Comparison of ENCODE assay signal across 11 mouse cellular contexts in the genomic region with DNA sequence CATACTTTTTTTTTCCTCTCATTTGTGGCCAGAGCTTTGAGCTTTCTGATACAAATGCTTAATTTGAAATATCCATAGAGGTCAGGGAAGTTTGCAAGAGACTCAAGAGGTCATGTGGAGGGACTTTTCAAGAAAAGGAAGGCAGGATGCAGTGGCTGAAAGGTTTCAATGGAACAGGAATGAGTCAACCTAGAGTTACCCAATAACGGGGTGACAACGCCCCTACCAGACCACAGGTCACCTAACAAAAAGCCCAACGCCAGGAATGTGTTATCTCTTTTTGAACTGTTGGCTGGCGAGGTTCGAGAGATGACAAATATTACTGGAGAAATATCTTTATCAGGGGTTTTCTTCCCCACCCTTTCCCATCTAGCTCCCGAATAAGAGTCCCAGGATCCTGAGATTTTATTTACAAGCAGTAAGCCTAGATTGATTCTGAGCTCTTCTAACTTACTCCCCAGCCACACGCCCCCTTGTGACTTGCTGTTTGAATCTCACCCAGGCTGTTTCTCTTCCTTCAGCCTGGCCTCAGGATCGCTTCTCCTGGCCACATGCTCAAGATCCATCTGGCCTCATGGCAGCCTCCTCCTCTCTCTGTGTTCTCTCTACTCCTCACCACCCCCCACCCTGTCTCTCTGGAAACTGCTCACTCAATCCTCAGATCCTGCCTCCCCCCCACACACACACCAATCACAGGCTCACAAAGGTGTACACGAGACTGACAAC. TPM values are rescaled to one million over a fixed set of nuclear protein-coding genes. Genes with fewer than 3 reads are reported as not detected.
DNase-seq lines count a peak whose midpoint lies in the region; ATAC-seq and TF ChIP-seq lines count a peak whose summit lies in the region.
"Had no signal": no experiment of that assay in that cellular context is flagged by ENCODE, and none has a peak within 500 bp of the region (broad histone marks: within the 10 kb centered on the region; RNA-seq: fewer than 3 reads in every experiment).

No protein-coding gene starts in this region.

- H3K27ac ChIP-seq in hindbrain, postnatal 0 days, result no peak overlapping the region
- H3K27ac ChIP-seq in hindbrain, embryonic 10.5 days, result no peak overlapping the region
- no peak overlapping the region for H3K27ac ChIP-seq in stomach, postnatal 0 days (replicated peaks)
- H3K27ac ChIP-seq: embryonic facial prominence, embryonic 12.5 days had no signal

- TF ChIP-seq CTCF in hindbrain, postnatal 0 days (IDR thresholded peaks at IDR 0.05; ENCODE audit: low read depth), result peak; percentile 29
- TF ChIP-seq CTCF in stomach, postnatal 0 days (IDR thresholded peaks at IDR 0.05; ENCODE audit: low read depth), result peak; percentile 58

- ATAC-seq in hindbrain, postnatal 0 days, result no peak
- peak; percentile 58; the same call in 1 of the 2 replicates for ATAC-seq in stomach, postnatal 0 days (ENCODE audit: low FRiP score, low TSS enrichment)

- H3K9ac ChIP-seq in hindbrain, postnatal 0 days (replicated peaks; ENCODE audit: low read length), result no peak overlapping the region
- no peak overlapping the region for H3K9ac ChIP-seq in stomach, postnatal 0 days (ENCODE audit: low read length)
- H3K9ac ChIP-seq: embryonic facial prominence, embryonic 12.5 days had no signal

- H3K9me3 ChIP-seq in hindbrain, postnatal 0 days (ENCODE audit: low read length), result no peaks in the 10 kb centered on the region
- no peaks in the 10 kb centered on the region for H3K9me3 ChIP-seq in hindbrain, embryonic 10.5 days
- H3K9me3 ChIP-seq in stomach, postnatal 0 days (ENCODE audit: control insufficient read depth, low read length), result no peaks in the 10 kb centered on the region
- H3K9me3 ChIP-seq: embryonic facial prominence, embryonic 12.5 days had no signal

- no peaks in the 10 kb centered on the region for H3K27me3 ChIP-seq in hindbrain, postnatal 0 days (ENCODE audit: insufficient read depth, low read length)
- no peaks in the 10 kb centered on the region for H3K27me3 ChIP-seq in hindbrain, embryonic 10.5 days (ENCODE audit: insufficient read depth, poor library complexity, severe bottlenecking)
- H3K27me3 ChIP-seq in stomach, postnatal 0 days (ENCODE audit: control insufficient read depth, insufficient read depth, low read length), result no peaks in the 10 kb centered on the region
- H3K27me3 ChIP-seq: embryonic facial prominence, embryonic 12.5 days had no signal

- H3K4me1 ChIP-seq in hindbrain, postnatal 0 days (ENCODE audit: insufficient read depth, low read length), result no peaks in the 10 kb centered on the region
- no peaks in the 10 kb centered on the region for H3K4me1 ChIP-seq in hindbrain, embryonic 10.5 days (replicated peaks)
- H3K4me1 ChIP-seq in stomach, postnatal 0 days (replicated peaks; ENCODE audit: control insufficient read depth, insufficient read depth), result no peaks in the 10 kb centered on the region
- H3K4me1 ChIP-seq: embryonic facial prominence, embryonic 12.5 days had no signal

- peak; percentile 41 for DNase-seq in hindbrain, postnatal 0 days (ENCODE audit: low spot score)
- DNase-seq in hindbrain, embryonic 10.5 days (ENCODE audit: low spot score), result no peak
- peak; percentile 40 for DNase-seq in right cerebral cortex, adult 18-20 months
- DNase-seq in right cerebral cortex, postnatal 36 days (ENCODE audit: low spot score in 2 of 2), result no peak
- DNase-seq in brain, adult 2 months (ENCODE audit: low read depth, low spot score), result peak; percentile 82
- peak; percentile 56 for DNase-seq in stomach, postnatal 0 days (ENCODE audit: low spot score)
- DNase-seq in c-Kit-positive CD71-positive TER-119-positive erythroid progenitor cells, embryonic 14.5 days (ENCODE audit: low spot score), result no peak
- DNase-seq in adrenal gland, postnatal 25 days, result no peak
- DNase-seq: adrenal gland, adult 2 months; kidney, postnatal 25 days had no signal

- no peak overlapping the region for H3K4me3 ChIP-seq in hindbrain, postnatal 0 days (ENCODE audit: low read length)
- H3K4me3 ChIP-seq in hindbrain, embryonic 10.5 days, result no peak overlapping the region
- H3K4me3 ChIP-seq in stomach, postnatal 0 days (ENCODE audit: low read depth, low read length), result no peak overlapping the region
- H3K4me3 ChIP-seq: embryonic facial prominence, embryonic 12.5 days had no signal

- no peaks in the 10 kb centered on the region for H3K36me3 ChIP-seq in hindbrain, postnatal 0 days (ENCODE audit: insufficient read depth, low read length)
- no peaks in the 10 kb centered on the region for H3K36me3 ChIP-seq in hindbrain, embryonic 10.5 days
- H3K36me3 ChIP-seq in stomach, postnatal 0 days (ENCODE audit: control insufficient read depth, insufficient read depth, low read length), result no peaks in the 10 kb centered on the region
- H3K36me3 ChIP-seq: embryonic facial prominence, embryonic 12.5 days had no signal

- no peak for TF ChIP-seq EP300 in stomach, postnatal 0 days (optimal IDR thresholded peaks at IDR 0.05)

- H3K4me2 ChIP-seq in hindbrain, postnatal 0 days (ENCODE audit: low read depth, low read length), result no peak overlapping the region
- no peak overlapping the region for H3K4me2 ChIP-seq in stomach, postnatal 0 days (replicated peaks; ENCODE audit: low read depth)
- H3K4me2 ChIP-seq: embryonic facial prominence, embryonic 12.5 days had no signal

- WGBS in hindbrain, postnatal 0 days, result 65% methylated on average over 9 of the region's 9 CpGs
- 71% methylated on average over 9 of the region's 9 CpGs for WGBS in hindbrain, embryonic 10.5 days
- WGBS in stomach, postnatal 0 days, result 36% methylated on average over 9 of the region's 9 CpGs

RNA-seq across cellular contexts. Expression of gene Aldh3a1, which starts 13.0 kb away (rescaled TPM):
- total RNA-seq in hindbrain, postnatal 0 days (2014; rRNA removed), result 0.63 and 0.93 TPM in 2 replicates
- 0.94 and 1.1 TPM in 2 replicates for polyA plus RNA-seq in hindbrain, postnatal 0 days (2015; fragmentation: Nextera tagmentation; extraction: Ambion mirVana)
- not detected in 2 replicates for polyA plus RNA-seq in hindbrain, embryonic 10.5 days (2016; fragmentation: Nextera tagmentation; extraction: Ambion mirVana)
- 3.4 and 3.9 TPM in 2 replicates for polyA plus RNA-seq in stomach, postnatal 0 days (2015; fragmentation: Nextera tagmentation; extraction: Ambion mirVana)
- total RNA-seq in adrenal gland, postnatal 25 days (2021), result 0.88 and 1.1 TPM in 2 replicates

RNA-seq across cellular contexts. Expression of gene Usp22, which starts 45.5 kb away (rescaled TPM):
- total RNA-seq in hindbrain, postnatal 0 days (2014; rRNA removed), result 526 and 577 TPM in 2 replicates
- polyA plus RNA-seq in hindbrain, postnatal 0 days (2015; fragmentation: Nextera tagmentation; extraction: Ambion mirVana), result 251 and 278 TPM in 2 replicates
- 206 and 255 TPM in 2 replicates for polyA plus RNA-seq in hindbrain, embryonic 10.5 days (2016; fragmentation: Nextera tagmentation; extraction: Ambion mirVana)
- polyA plus RNA-seq in stomach, postnatal 0 days (2015; fragmentation: Nextera tagmentation; extraction: Ambion mirVana), result 31.9 and 35.6 TPM in 2 replicates
- 68.9 and 103 TPM in 2 replicates for total RNA-seq in adrenal gland, postnatal 25 days (2021)

RNA-seq across cellular contexts. Expression of gene Aldh3a2, which starts 46.9 kb away (rescaled TPM):
- 37.9 and 40.4 TPM in 2 replicates for total RNA-seq in hindbrain, postnatal 0 days (2014; rRNA removed)
- 36.2 and 37.3 TPM in 2 replicates for polyA plus RNA-seq in hindbrain, postnatal 0 days (2015; fragmentation: Nextera tagmentation; extraction: Ambion mirVana)
- polyA plus RNA-seq in hindbrain, embryonic 10.5 days (2016; fragmentation: Nextera tagmentation; extraction: Ambion mirVana), result 22.6 and 23.6 TPM in 2 replicates
- 68.0 and 68.4 TPM in 2 replicates for polyA plus RNA-seq in stomach, postnatal 0 days (2015; fragmentation: Nextera tagmentation; extraction: Ambion mirVana)
- 54.9 and 69.0 TPM in 2 replicates for total RNA-seq in adrenal gland, postnatal 25 days (2021)

Comparison
In these comparisons a context has a peak if more than half of its experiments do, and no peak if none do; other contexts are left out.
1. DNase-seq: peak in hindbrain, postnatal 0 days (single experiment), right cerebral cortex, adult 18-20 months (single experiment), brain, adult 2 months (single experiment) and stomach, postnatal 0 days (single experiment); none in hindbrain, embryonic 10.5 days (single experiment), right cerebral cortex, postnatal 36 days (0 of 2), c-Kit-positive CD71-positive TER-119-positive erythroid progenitor cells, embryonic 14.5 days (single experiment) and adrenal gland, postnatal 25 days (single experiment).